Mouse (Mus musculus): Measurements from ENCODE around the gene Htra2.

Gene Htra2

GRCm38 (mm10) chr6:83054871-83055431 lies at the start of gene Htra2:
Gene Htra2 (minus strand): TSS chr6:83055273.
- no peak for DNase-seq (ENCODE audit: inconsistent age in 2 of 2, low spot score in 1 of 2)

- no peak for DNase-seq (ENCODE audit: inconsistent age in 2 of 2, low spot score in 1 of 2)
Observed at GRCm38 (mm10) chr6:83104158-83104557, 49.1 kb upstream of the Htra2 start.

DNA sequence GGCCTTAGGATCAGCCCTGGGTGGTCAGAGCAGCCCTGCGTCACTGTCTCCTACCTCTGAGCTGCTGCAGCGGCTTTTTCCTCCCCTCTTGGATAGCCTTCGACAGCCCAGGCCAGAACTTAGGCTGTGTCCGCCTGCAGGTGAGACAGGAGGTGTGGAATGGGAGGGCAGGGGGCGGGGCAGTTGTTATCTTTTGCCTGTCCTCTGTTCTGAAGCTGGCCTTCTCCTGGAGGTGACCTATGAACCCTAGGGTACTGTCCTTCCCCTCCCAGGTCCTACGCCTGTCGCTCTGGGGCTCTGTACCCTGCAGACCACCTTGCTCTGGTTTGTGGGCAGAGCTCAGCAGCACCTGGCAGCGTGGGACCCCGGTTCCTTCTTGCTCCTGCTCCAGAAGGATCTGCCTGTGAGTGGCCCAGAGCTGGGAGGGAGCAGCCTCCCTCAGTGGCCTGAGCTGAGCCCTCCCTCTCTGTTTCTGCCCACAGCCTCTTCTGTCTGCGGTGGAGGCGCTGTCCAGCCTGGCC lies 48.1 kb upstream of the Htra2 start:
- DNase-seq (ENCODE audit: inconsistent age in 2 of 2, low spot score in 1 of 2) = no peak

GRCm38 (mm10) chr6:83101688-83102556 lies 46.8 kb upstream of the Htra2 start:
- peak; percentile 84 to 92 for DNase-seq (ENCODE audit: inconsistent age in 2 of 2, low spot score in 1 of 2)

DNA sequence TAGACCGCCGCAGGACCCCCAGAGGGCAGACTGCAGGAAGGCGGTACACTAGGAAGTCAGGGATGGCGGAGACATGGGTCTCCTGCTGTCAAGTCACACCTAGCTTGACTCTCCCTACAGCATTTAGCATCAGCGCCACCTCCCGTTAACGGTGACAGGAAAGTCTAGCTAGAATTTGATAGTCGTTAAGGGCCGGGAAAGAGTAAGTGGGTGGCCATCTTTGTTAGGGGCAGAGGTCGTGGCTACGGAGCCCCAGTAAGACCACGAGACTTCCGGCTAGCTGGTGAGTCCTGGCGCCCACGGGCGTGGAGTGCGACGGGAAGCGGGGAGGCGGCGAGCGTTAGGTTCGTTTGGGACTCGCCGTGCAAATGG lies 46.2 kb upstream of the Htra2 start, which contains the start of the genes Ccdc142 and Gm42688:
Gene Ccdc142 (plus strand): TSS at position 286 of the 372 bp plus-strand sequence.
Gene Gm42688 (plus strand): TSS at position 302 of the 372 bp plus-strand sequence.
- DNase-seq (ENCODE audit: inconsistent age in 2 of 2, low spot score in 1 of 2) = peak; percentile 94 to 97

DNA sequence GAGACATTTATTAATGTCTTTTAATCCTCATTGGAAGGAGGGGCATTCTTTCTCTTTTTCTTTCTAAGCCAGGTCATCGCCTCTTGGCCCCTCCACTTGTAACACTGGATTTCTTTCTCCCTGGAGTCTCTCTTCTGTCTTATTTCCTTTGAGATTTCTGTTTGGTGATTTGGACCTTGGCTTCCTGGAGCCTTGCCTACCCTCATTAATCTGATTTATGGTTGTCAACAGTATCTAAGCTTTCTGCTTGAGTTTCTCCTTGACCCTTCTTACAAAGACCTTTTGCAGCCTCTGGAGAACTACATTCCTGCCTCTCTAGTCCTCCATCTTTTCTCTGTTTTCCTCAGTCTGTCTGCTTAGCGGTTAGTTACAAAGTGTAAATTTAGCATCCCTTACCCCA lies 43.3 kb upstream of the Htra2 start:
- DNase-seq (ENCODE audit: inconsistent age in 2 of 2, low spot score in 1 of 2) = peak; percentile 75 to 95

DNA sequence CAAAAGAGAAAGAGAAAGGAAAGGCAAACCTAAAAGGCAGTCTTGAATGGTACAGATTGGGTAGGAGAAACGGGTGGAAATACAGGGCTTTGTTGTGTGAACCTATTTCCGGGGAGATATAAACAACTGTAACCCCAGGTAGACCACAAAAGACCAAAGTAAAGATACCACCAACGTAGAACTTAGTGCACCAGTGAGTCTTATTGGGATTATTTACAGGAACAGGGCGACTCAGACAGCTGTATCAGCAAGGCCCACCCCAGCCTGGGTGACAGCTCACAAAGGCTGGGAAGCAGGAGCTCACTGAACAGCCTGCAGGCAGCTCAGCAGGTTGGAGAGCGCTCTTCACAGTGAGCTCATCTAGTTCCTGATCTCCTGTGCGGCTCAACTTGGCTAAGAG lies 40.9 kb upstream of the Htra2 start:
- peak in 1 of 2 experiments; percentile 45 for DNase-seq (ENCODE audit: inconsistent age in 2 of 2, low spot score in 1 of 2)

- DNase-seq (ENCODE audit: inconsistent age in 2 of 2, low spot score in 1 of 2) = peak in 1 of 2 experiments; percentile 64
Observed at GRCm38 (mm10) chr6:83092416-83093127, 37.5 kb upstream of the Htra2 start.

DNA sequence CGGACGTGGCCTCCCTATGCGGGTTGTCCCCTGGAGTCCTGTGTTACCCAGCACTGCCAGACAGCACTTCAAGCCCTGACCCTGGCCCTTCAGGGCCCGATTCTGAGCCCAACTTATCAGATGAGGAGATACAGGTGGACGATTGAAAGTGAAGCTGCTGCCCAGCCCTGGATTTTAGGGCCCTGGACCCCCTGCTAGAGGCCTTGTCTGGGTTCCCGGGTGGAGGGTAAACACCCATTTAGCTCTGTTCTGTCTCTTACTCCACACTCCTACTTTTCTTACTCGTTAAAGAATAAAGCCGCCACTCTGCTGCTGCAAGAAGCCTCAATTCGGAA lies 32.8 kb upstream of the Htra2 start:
- DNase-seq (ENCODE audit: inconsistent age in 2 of 2, low spot score in 1 of 2) = no peak

- peak; percentile 78 to 91 for DNase-seq (ENCODE audit: inconsistent age in 2 of 2, low spot score in 1 of 2)
Observed at GRCm38 (mm10) chr6:83087205-83087925, 32.3 kb upstream of the Htra2 start.

GRCm38 (mm10) chr6:83086121-83087035 lies 31.3 kb upstream of the Htra2 start, which contains the start of gene Lbx2:
Gene Lbx2 (plus strand): TSS chr6:83086367.
- DNase-seq (ENCODE audit: inconsistent age in 2 of 2, low spot score in 1 of 2) = peak; percentile 70 to 87

DNA sequence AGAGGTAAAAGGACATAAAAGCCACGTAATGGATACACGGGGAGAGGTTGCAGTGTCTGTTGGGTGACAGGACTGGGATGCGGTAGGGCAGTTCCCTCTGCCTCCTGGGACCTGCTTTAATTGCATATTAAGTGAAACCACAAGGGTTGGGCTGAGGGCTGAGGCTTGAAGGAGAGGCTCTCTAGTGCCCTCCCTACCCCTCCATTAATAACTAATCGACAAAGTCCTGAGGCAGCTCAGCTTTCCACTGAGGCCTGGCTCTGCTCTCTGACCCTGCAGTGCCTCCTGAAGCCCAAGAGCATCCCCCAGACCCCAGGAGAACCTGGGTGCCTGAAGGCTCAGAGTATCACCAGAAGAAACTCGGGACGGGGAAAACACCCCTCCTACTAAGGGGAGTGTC lies 29.4 kb upstream of the Htra2 start:
- DNase-seq (ENCODE audit: inconsistent age in 2 of 2, low spot score in 1 of 2) = peak in 1 of 2 experiments; percentile 32

GRCm38 (mm10) chr6:83083497-83083896 lies 28.4 kb upstream of the Htra2 start:
- DNase-seq (ENCODE audit: inconsistent age in 2 of 2, low spot score in 1 of 2) = peak in 1 of 2 experiments; percentile 38

DNA sequence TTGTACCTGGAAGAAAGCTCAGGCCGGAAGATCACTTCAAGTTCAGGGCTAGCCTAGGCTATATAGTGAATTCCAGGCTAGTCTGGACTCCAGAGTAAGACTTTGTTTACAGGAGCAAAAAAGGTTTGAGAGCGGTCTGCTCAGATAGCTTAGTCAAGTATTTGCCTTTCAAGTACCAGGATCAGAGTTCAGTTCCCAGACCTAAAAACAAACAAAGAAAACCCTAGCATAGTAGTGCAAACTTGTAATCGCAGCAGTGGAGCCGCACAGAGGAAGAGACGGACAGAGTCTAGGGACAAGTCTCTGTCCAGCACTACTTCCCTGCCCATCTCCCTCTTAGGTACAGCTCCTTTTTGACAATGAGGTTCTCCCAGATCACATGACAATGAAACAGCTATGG lies 25.1 kb upstream of the Htra2 start:
- peak in 1 of 2 experiments; percentile 31 for DNase-seq (ENCODE audit: inconsistent age in 2 of 2, low spot score in 1 of 2)

DNA sequence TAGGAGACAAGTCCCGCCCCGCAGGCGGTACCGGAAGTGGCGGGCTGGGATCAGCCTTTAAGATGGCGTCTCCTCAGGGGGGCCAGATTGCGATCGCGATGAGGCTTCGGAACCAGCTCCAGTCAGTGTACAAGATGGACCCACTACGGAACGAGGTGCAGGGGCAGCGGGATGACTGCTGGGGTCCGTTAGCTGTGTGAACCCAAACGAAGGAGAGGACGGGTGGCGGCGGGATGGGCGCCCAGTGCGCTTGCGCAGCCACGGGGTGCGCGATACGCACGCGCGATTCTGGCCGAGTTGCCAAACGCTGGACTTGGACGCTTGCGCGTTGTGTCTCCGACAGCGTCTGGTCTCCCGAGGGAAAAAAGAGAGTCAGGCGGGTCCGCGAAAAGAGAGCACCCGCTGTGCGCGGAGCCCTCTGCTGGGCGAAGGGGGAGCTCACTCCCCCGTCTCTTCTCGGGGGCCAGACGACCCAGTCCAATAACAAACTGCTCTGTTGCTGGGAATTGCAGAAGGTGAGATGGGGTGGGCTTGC lies 23.3 kb upstream of the Htra2 start:
- DNase-seq (ENCODE audit: inconsistent age in 2 of 2, low spot score in 1 of 2) = peak; percentile 99 to 100

DNA sequence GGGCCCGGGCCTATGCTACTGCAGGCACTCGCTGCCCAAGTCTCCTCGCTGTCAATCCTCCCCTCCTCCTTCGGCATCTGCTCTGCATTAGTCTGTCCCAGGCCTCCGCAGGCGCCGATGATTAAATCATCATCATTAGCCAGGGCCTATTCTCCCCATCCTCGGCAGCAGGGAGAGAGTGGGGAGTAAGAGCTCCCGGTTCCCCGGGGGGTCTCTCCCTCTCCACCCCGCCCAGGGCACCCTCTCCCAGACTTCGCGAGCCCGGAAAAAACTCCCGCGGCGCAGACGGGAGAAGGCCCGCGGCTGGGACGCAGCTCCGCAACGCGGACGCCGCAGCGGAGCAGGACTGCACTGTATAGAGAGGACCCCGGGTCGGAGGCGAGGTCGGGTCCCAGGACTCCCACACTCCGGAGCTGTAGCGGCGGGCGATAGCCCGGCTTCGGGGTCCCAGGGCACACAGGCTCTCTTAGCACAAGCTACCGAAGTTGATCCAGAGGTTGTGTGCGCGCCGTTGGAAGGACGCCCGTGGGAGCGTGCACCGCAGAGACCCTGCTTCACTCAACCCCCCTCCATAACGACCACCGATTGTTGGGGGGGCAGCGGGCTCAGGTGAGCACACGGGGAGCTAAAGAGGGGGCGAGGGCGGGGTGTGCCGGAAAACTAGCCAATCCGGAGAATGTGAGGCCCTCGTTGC lies 22.7 kb upstream of the Htra2 start, which contains the start of gene Pcgf1:
Gene Pcgf1 (plus strand): TSS at position 240 of the 694 bp plus-strand sequence.
- no peak for DNase-seq (ENCODE audit: inconsistent age in 2 of 2, low spot score in 1 of 2)

- peak in 1 of 2 experiments; percentile 65 for DNase-seq (ENCODE audit: inconsistent age in 2 of 2, low spot score in 1 of 2)
Observed at GRCm38 (mm10) chr6:83074979-83075378, 19.9 kb upstream of the Htra2 start.

DNA sequence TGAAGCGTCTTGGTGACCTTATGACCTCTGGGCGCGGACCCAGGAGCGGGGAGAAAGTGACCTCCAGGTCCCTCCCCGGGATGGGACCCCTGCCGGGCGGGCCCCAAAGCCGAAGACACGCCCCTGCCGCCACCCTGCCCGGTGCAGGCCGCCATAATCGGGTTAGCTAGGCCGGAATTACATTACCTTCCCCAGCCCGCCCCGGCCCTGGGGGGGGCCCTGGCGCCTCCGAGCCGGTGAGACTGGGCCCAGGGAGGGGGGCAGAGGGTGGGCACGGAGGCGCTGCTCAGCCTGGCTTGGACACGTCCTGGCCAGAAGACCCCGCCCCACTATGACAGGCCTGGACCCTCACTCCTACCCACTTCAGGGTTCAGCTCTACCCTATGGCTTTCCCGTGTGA lies 16.1 kb upstream of the Htra2 start:
- peak; percentile 61 to 70 for DNase-seq (ENCODE audit: inconsistent age in 2 of 2, low spot score in 1 of 2)

Measured in adrenal gland, adult (tissue).